Mouse (Mus musculus): ENCODE results near the gene Upk1a. TPM values are rescaled to one million over a fixed set of nuclear protein-coding genes. Genes with fewer than 3 reads are reported as not detected.

Gene Upk1a
- total RNA-seq, 2 experiments from 2014 or later: 1.3 TPM; not detected in 1

Other genes with a start within 250 kb of the Upk1a start
Only the 30 nearest of the 32 such genes appear.
- gene Tyrobp, start 199.1 kb downstream of the Upk1a start, total RNA-seq (2015): 406 and 473 TPM in 2 replicates
- 229 and 322 TPM in 2 replicates for gene Tyrobp, start 199.1 kb downstream of the Upk1a start, total RNA-seq (2017)
- gene Hcst, start 193.0 kb downstream of the Upk1a start, total RNA-seq (2015): 28.1 and 30.3 TPM in 2 replicates
- 10.0 and 12.7 TPM in 2 replicates for gene Hcst, start 193.0 kb downstream of the Upk1a start, total RNA-seq (2017)
- gene Nfkbid, start 191.1 kb downstream of the Upk1a start, total RNA-seq (2015): 14.1 and 24.0 TPM in 2 replicates
- 5.3 and 13.7 TPM in 2 replicates for gene Nfkbid, start 191.1 kb downstream of the Upk1a start, total RNA-seq (2017)
- gene Aplp1, start 167.3 kb downstream of the Upk1a start, total RNA-seq (2015): not detected in 2 replicates
- gene Aplp1, start 167.3 kb downstream of the Upk1a start, total RNA-seq (2017): not detected in 2 replicates
- gene Kirrel2, start 155.2 kb downstream of the Upk1a start, total RNA-seq (2015): not detected in 2 replicates
- gene Kirrel2, start 155.2 kb downstream of the Upk1a start, total RNA-seq (2017): not detected in 2 replicates
- 0.27 TPM in 1 of 2 replicates, not detected in the other for gene Nphs1, start 154.5 kb downstream of the Upk1a start, total RNA-seq (2015)
- gene Nphs1, start 154.5 kb downstream of the Upk1a start, total RNA-seq (2017): 0.58 and 0.95 TPM in 2 replicates
- gene Prodh2, start 119.2 kb downstream of the Upk1a start, total RNA-seq (2015): not detected in 2 replicates
- gene Prodh2, start 119.2 kb downstream of the Upk1a start, total RNA-seq (2017): not detected in 2 replicates
- 4.5 and 5.8 TPM in 2 replicates for gene Arhgap33, start 77.8 kb downstream of the Upk1a start, total RNA-seq (2015)
- 1.4 and 2.0 TPM in 2 replicates for gene Arhgap33, start 77.8 kb downstream of the Upk1a start, total RNA-seq (2017)
- 11.7 and 12.2 TPM in 2 replicates for gene Hspb6, start 60.7 kb downstream of the Upk1a start, total RNA-seq (2015)
- 3.5 and 4.4 TPM in 2 replicates for gene Hspb6, start 60.7 kb downstream of the Upk1a start, total RNA-seq (2017)
- gene Proser3, start 60.5 kb downstream of the Upk1a start, total RNA-seq (2015): 11.5 and 16.3 TPM in 2 replicates
- 1.8 and 4.7 TPM in 2 replicates for gene Proser3, start 60.5 kb downstream of the Upk1a start, total RNA-seq (2017)
- 54.8 and 67.5 TPM in 2 replicates for gene Lin37, start 53.0 kb downstream of the Upk1a start, total RNA-seq (2015)
- 27.2 and 39.8 TPM in 2 replicates for gene Lin37, start 53.0 kb downstream of the Upk1a start, total RNA-seq (2017)
- gene U2af1l4, start 49.5 kb downstream of the Upk1a start, total RNA-seq (2015): 21.4 and 23.4 TPM in 2 replicates
- gene U2af1l4, start 49.5 kb downstream of the Upk1a start, total RNA-seq (2017): 86.9 and 96.7 TPM in 2 replicates
- gene Gm49396, start 49.5 kb downstream of the Upk1a start, total RNA-seq (2015): 2.2 and 3.7 TPM in 2 replicates
- gene Gm49396, start 49.5 kb downstream of the Upk1a start, total RNA-seq (2017): 3.4 and 3.9 TPM in 2 replicates
- gene Psenen, start 49.2 kb downstream of the Upk1a start, total RNA-seq (2015): 181 and 202 TPM in 2 replicates
- gene Psenen, start 49.2 kb downstream of the Upk1a start, total RNA-seq (2017): 150 and 154 TPM in 2 replicates
- 7.2 and 9.2 TPM in 2 replicates for gene Igflr1, start 47.4 kb downstream of the Upk1a start, total RNA-seq (2015)
- gene Igflr1, start 47.4 kb downstream of the Upk1a start, total RNA-seq (2017): not detected in 2 replicates
- 72.2 and 99.8 TPM in 2 replicates for gene Kmt2b, start 24.1 kb downstream of the Upk1a start, total RNA-seq (2015)
- gene Kmt2b, start 24.1 kb downstream of the Upk1a start, total RNA-seq (2017): 11.7 and 14.5 TPM in 2 replicates
- not detected in 2 replicates for gene Zbtb32, start 13.9 kb downstream of the Upk1a start, total RNA-seq (2015)
- gene Zbtb32, start 13.9 kb downstream of the Upk1a start, total RNA-seq (2017): not detected in 2 replicates
- 325 and 346 TPM in 2 replicates for gene Cox6b1, start 13.3 kb upstream of the Upk1a start, total RNA-seq (2015)
- 428 and 592 TPM in 2 replicates for gene Cox6b1, start 13.3 kb upstream of the Upk1a start, total RNA-seq (2017)
- gene Etv2, start 23.0 kb upstream of the Upk1a start, total RNA-seq (2015): not detected in 2 replicates
- gene Etv2, start 23.0 kb upstream of the Upk1a start, total RNA-seq (2017): not detected in 2 replicates
- gene Rbm42, start 37.5 kb upstream of the Upk1a start, total RNA-seq (2015): 43.9 and 52.2 TPM in 2 replicates
- gene Rbm42, start 37.5 kb upstream of the Upk1a start, total RNA-seq (2017): 36.7 and 39.9 TPM in 2 replicates
- gene Haus5, start 52.1 kb upstream of the Upk1a start, total RNA-seq (2015): 31.0 and 31.3 TPM in 2 replicates
- 21.5 and 28.7 TPM in 2 replicates for gene Haus5, start 52.1 kb upstream of the Upk1a start, total RNA-seq (2017)
- not detected in 2 replicates for gene Pmis2, start 58.8 kb upstream of the Upk1a start, total RNA-seq (2015)
- not detected in 2 replicates for gene Pmis2, start 58.8 kb upstream of the Upk1a start, total RNA-seq (2017)
- gene 2200002J24Rik, start 86.1 kb upstream of the Upk1a start, total RNA-seq (2015): 0.69 TPM in 1 of 2 replicates, not detected in the other
- not detected in 2 replicates for gene 2200002J24Rik, start 86.1 kb upstream of the Upk1a start, total RNA-seq (2017)
- 1.2 and 1.3 TPM in 2 replicates for gene Atp4a, start 99.4 kb upstream of the Upk1a start, total RNA-seq (2015)
- gene Atp4a, start 99.4 kb upstream of the Upk1a start, total RNA-seq (2017): 0.37 and 0.51 TPM in 2 replicates
- gene Tmem147, start 116.7 kb upstream of the Upk1a start, total RNA-seq (2015): 210 and 218 TPM in 2 replicates
- gene Tmem147, start 116.7 kb upstream of the Upk1a start, total RNA-seq (2017): 65.9 and 76.4 TPM in 2 replicates
- gene Gapdhs, start 130.8 kb upstream of the Upk1a start, total RNA-seq (2015): not detected in 2 replicates
- not detected in 2 replicates for gene Gapdhs, start 130.8 kb upstream of the Upk1a start, total RNA-seq (2017)
- 1.6 TPM in 2 replicates for gene Sbsn, start 138.6 kb upstream of the Upk1a start, total RNA-seq (2015)
- 0.47 and 1.3 TPM in 2 replicates for gene Sbsn, start 138.6 kb upstream of the Upk1a start, total RNA-seq (2017)
- gene Dmkn, start 150.9 kb upstream of the Upk1a start, total RNA-seq (2015): 81.7 and 87.4 TPM in 2 replicates
- 95.3 and 119 TPM in 2 replicates for gene Dmkn, start 150.9 kb upstream of the Upk1a start, total RNA-seq (2017)
- not detected in 2 replicates for gene Krtdap, start 175.0 kb upstream of the Upk1a start, total RNA-seq (2015)
- not detected in 2 replicates for gene Krtdap, start 175.0 kb upstream of the Upk1a start, total RNA-seq (2017)
- gene Ffar2, start 210.9 kb upstream of the Upk1a start, total RNA-seq (2015): 8.5 and 8.8 TPM in 2 replicates
- gene Ffar2, start 210.9 kb upstream of the Upk1a start, total RNA-seq (2017): 25.9 and 31.5 TPM in 2 replicates

All from megakaryocyte progenitor cell, adult 5-6 weeks (primary cell).